Mouse (Mus musculus) olfactory bulb, adult 2 months (tissue): ENCODE measurements at regions not wholly inside any gene's neighbourhood (a gene's known extent, or its start where the extent isn't known, plus 50 kb on each side); places are given as distances from the start of the nearest gene placed in this dataset.

Experiments used
- H3K27ac ChIP-seq: fragments of 200-500 bp; 2 replicates; pipeline ENCODE4 v1.5.1; 2012; ENCODE audit warnings: low read depth, low read length; ENCODE audit not compliant: insufficient read depth
- H3K4me1 ChIP-seq: fragments of 200-500 bp; 2 replicates; pipeline ENCODE4 v1.6.1; 2012; ENCODE audit warnings: low read length; ENCODE audit not compliant: control insufficient read depth, insufficient read depth
- H3K4me3 ChIP-seq: fragments of 200-500 bp; 2 replicates; pipeline ENCODE4 v1.5.1; 2012; ENCODE audit warnings: mild to moderate bottlenecking, low read depth, low read length, moderate library complexity; ENCODE audit not compliant: insufficient read depth
- CTCF ChIP-seq: fragments of 200-500 bp; IDR thresholded peaks from 2 replicates; pipeline ENCODE4 v1.5.1; 2012; ENCODE audit warnings: low read depth, mild to moderate bottlenecking, low read length, moderate library complexity; ENCODE audit not compliant: insufficient read depth
- POLR2A ChIP-seq: fragments of 200-500 bp; IDR thresholded peaks from 2 replicates; pipeline ENCODE4 v1.6.1; 2012; ENCODE audit warnings: mild to moderate bottlenecking, low read depth, low read length, moderate library complexity; ENCODE audit not compliant: insufficient read depth
- WGBS: fragments of 180-500 bp; shearing (Covaris S2); methylation state at CpG from one replicate; pipeline ENCODE4 v1.1.7; 2018; 5-methylcytosine and 5-hydroxymethylcytosine counted together

- Histone ChIP-seq H3K4me1 (no peaks in the 10 kb centered on the region), H3K27ac (no peak overlapping the region), H3K4me3 (no peak overlapping the region)
- TF ChIP-seq POLR2A (no peak), CTCF (no peak)
- WGBS = 71% methylated on average over 8 of the region's 8 CpGs
Measured at GRCm38 (mm10) chr2:116942321-116942791, 63.9 kb downstream of the Tmco5 start.

DNA sequence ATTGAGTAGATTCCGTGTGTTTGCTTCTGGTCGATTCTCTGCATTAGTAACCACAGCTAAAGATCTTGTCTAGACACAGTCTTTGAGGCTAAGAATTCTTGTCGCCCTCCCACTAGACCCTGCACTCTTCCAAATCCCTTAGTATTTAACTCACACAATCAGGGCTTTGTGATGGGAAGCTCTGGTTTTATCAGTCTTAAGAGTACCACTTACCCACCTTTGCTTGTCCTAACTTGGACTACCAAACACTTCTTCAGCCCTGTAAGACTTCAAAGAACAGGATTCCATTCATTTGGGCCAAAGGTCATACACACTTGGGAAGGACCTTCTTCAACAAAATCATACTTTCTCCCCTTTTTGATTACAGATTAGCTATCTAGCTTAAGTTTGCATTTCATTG, 70.0 kb downstream of the Tmco5 start:
- 73% methylated on average over 3 of the region's 3 CpGs for WGBS
- Histone ChIP-seq H3K27ac (no peak overlapping the region), H3K4me1 (no peaks in the 10 kb centered on the region), H3K4me3 (no peak overlapping the region)
- TF ChIP-seq POLR2A (no peak), CTCF (no peak)

- Histone ChIP-seq H3K4me3 (no peak overlapping the region), H3K4me1 (no peaks in the 10 kb centered on the region), H3K27ac (no peak overlapping the region)
- TF ChIP-seq POLR2A = no peak
- no peak for TF ChIP-seq CTCF
- WGBS = 81% methylated on average over 3 of the region's 3 CpGs
Measured at GRCm38 (mm10) chr2:116949741-116950140, 71.2 kb downstream of the Tmco5 start.

- no peaks in the 10 kb centered on the region for H3K4me1 ChIP-seq
- TF ChIP-seq CTCF (no peak), POLR2A (no peak)
- H3K4me3 ChIP-seq = no peak overlapping the region
- H3K27ac ChIP-seq = no peak overlapping the region
- 93% methylated on average over 5 of the region's 5 CpGs for WGBS
Measured at GRCm38 (mm10) chr2:116950154-116950553, 71.7 kb downstream of the Tmco5 start.

- H3K4me3 ChIP-seq = no peak overlapping the region
- H3K4me1 ChIP-seq = no peaks in the 10 kb centered on the region
- no peak for TF ChIP-seq POLR2A
- no peak for TF ChIP-seq CTCF
- 100% methylated on average over 1 of the region's 1 CpGs for WGBS
- no peak overlapping the region for H3K27ac ChIP-seq
Measured at GRCm38 (mm10) chr2:116951481-116951880, 73.0 kb downstream of the Tmco5 start.

- TF ChIP-seq POLR2A (no peak), CTCF (no peak)
- no peak overlapping the region for H3K4me3 ChIP-seq
- no peaks in the 10 kb centered on the region for H3K4me1 ChIP-seq
- 98% methylated on average over 7 of the region's 7 CpGs for WGBS
- no peak overlapping the region for H3K27ac ChIP-seq
Measured at GRCm38 (mm10) chr2:116954280-116954679, 75.8 kb downstream of the Tmco5 start.

- 96% methylated on average over 4 of the region's 4 CpGs for WGBS
- Histone ChIP-seq H3K4me3 (no peak overlapping the region), H3K4me1 (no peaks in the 10 kb centered on the region), H3K27ac (no peak overlapping the region)
- TF ChIP-seq CTCF = no peak
- TF ChIP-seq POLR2A = no peak
Measured at GRCm38 (mm10) chr2:116954896-116955295, 76.4 kb downstream of the Tmco5 start.

- Histone ChIP-seq H3K4me3 (no peak overlapping the region), H3K4me1 (peaks cover 2% of the 10 kb centered on the region; the same call in 1 of the 2 replicates), H3K27ac (no peak overlapping the region)
- WGBS = 59% methylated on average over 8 of the region's 8 CpGs
- TF ChIP-seq CTCF = no peak
Measured at GRCm38 (mm10) chr2:116963116-116963873, 84.8 kb downstream of the Tmco5 start.

DNA sequence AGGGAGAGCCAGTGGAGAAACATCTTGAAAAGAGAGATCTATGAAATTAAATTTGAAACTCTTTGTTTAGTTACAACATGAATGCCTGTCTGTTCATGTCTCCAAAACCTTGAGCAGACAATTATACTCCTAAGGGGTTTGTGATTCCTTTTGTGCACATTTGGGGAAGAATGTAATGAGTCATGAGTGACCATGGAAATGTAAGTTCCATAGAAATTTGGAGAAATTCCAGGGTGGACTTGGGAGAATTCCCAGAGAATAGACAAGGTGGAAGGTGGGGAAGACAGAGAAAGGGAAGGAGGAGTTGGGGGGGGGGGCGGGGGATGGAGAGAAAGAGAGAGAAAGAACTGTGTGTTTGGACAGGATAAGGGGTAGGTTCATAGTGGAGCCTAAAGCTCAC, 87.8 kb downstream of the Tmco5 start:
- Histone ChIP-seq H3K27ac (no peak overlapping the region), H3K4me3 (no peak overlapping the region), H3K4me1 (peaks cover 2% of the 10 kb centered on the region; the same call in 1 of the 2 replicates)
- TF ChIP-seq POLR2A = no peak
- TF ChIP-seq CTCF = no peak
- 100% methylated on average over 1 of the region's 1 CpGs for WGBS
